Mouse (Mus musculus) liver, embryonic 14.5 days (tissue): ENCODE measurements around the gene Akap17b. TPM values are rescaled to one million over a fixed set of nuclear protein-coding genes. Genes with fewer than 3 reads are reported as not detected.
A peak's percentile ranks its signal among the peaks of the same experiment; 100 is the strongest.

Experiments used
- ATAC-seq: fragments of 200-750 bp; cut with Nextera tagmentation; 2 replicates; pipeline ENCODE4 v1.8.0; 2017; ENCODE audit warnings: moderate number of reproducible peaks, mild to moderate bottlenecking, moderate library complexity; ENCODE audit not compliant: insufficient read depth
- DNase-seq, 3 experiments: peaks; one replicate each; pipeline ENCODE4 v3.0.0-alpha.2; 2012 to 2013; ENCODE audit warnings: low read depth in 3 of 3, low spot score in 3 of 3
- H3K27ac ChIP-seq: fragments of 300-500 bp; sonication (generic); 2 replicates; pipeline ENCODE4 v1.5.1; 2014; ENCODE audit warnings: moderate library complexity, mild to moderate bottlenecking, control low read depth, inconsistent platforms
- H3K27me3 ChIP-seq: fragments of 300-500 bp; sonication (generic); 2 replicates; pipeline ENCODE4 v1.6.1; 2014; ENCODE audit warnings: mild to moderate bottlenecking, low read length, moderate library complexity; ENCODE audit not compliant: control insufficient read depth, insufficient read depth
- H3K36me3 ChIP-seq: fragments of 300-500 bp; sonication (generic); replicated peaks from 2 replicates; pipeline ENCODE4 v1.6.1; 2014; ENCODE audit warnings: low read depth; ENCODE audit not compliant: control insufficient read depth, insufficient read depth
- H3K4me1 ChIP-seq, 2 experiments: fragments of 200-500 bp in 1 of 2; fragments of 300-500 bp in 1 of 2; sonication (generic) in 1 of 2; replicated peaks; 2 replicates each; pipeline ENCODE4 v1.6.1; 2012 to 2014; ENCODE audit warnings: antibody characterized with exemption in 1 of 2, inconsistent platforms in 1 of 2, low read length in 1 of 2; ENCODE audit not compliant: control insufficient read depth in 2 of 2, insufficient read depth in 2 of 2
- H3K4me2 ChIP-seq: fragments of 300-500 bp; sonication (generic); 2 replicates; pipeline ENCODE4 v1.6.1; 2014; ENCODE audit warnings: low read depth, mild to moderate bottlenecking, control low read depth, moderate library complexity
- H3K4me3 ChIP-seq, 2 experiments: fragments of 200-500 bp in 1 of 2; fragments of 300-500 bp in 1 of 2; sonication (generic) in 1 of 2; 2 replicates each; pipeline ENCODE4 v1.5.1; 2012 to 2014; ENCODE audit warnings: low read depth in 2 of 2, low read length in 2 of 2, mild to moderate bottlenecking in 2 of 2, control low read depth in 1 of 2, inconsistent platforms in 1 of 2, moderate library complexity in 1 of 2; ENCODE audit not compliant: insufficient read depth in 1 of 2
- H3K9ac ChIP-seq: fragments of 300-500 bp; sonication (generic); replicated peaks from 2 replicates; pipeline ENCODE4 v1.6.1; 2014; ENCODE audit warnings: mild to moderate bottlenecking, control low read depth, moderate library complexity
- H3K9me3 ChIP-seq: fragments of 300-500 bp; sonication (generic); 2 replicates; pipeline ENCODE4 v1.6.1; 2016; ENCODE audit warnings: low read length, mixed read lengths; ENCODE audit not compliant: control insufficient read depth
- CTCF ChIP-seq: IDR thresholded peaks from 2 replicates; pipeline ENCODE4 v1.5.1; 2016; ENCODE audit warnings: antibody characterized with exemption, low read depth, control low read depth
- EP300 ChIP-seq: IDR thresholded peaks from 2 replicates; pipeline ENCODE4 v1.6.1; 2016; ENCODE audit warnings: antibody characterized with exemption, low read depth
- WGBS: fragments of 180-500 bp; shearing (Covaris S2); extraction: QIAGEN DNeasy Blood & Tissue Kit; methylation state at CpG from one replicate; pipeline ENCODE4 v1.1.7; 2014; ENCODE audit not compliant: insufficient replicate concordance; 5-methylcytosine and 5-hydroxymethylcytosine counted together
- polyA plus RNA-seq, 2 experiments: library from polyadenylated mRNA; depleted of rRNA in 1 of 2; stranded (reverse) in 1 of 2; unstranded in 1 of 2; fragments of >200 nt; fragmentation: Nextera tagmentation in 1 of 2; extraction: Ambion mirVana in 1 of 2; gene quantifications; 2 replicates each; pipeline versions ENCODE4 v1.2.1 to v1.2.3; 2012 to 2014

Gene Akap17b
- polyA plus RNA-seq, 2 experiments: 0.54 to 0.63 TPM

DNA sequence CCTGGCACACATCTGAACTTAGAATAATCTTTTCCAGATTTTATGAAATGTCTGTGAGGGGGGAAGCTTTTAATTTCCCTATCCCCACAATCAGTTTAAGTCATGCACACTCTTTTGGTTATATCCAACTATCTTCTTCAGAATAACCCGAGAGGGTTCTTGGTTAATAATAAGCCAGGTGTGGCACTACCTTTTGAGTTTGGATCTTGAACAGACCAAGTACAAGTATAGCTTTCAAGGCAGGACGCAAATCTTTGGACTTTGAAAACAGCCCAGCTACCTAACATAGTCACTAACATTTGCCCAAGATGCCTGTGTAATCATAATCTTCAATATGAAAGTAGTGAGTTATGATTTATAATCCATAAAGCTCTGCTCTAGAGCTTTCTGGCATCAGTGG lies 42.3 kb downstream of the Akap17b start:
- ATAC-seq (no peak), DNase-seq (no peak)
- Histone ChIP-seq H3K27me3 (no peaks in the 10 kb centered on the region), H3K9me3 (no peaks in the 10 kb centered on the region), H3K4me2 (no peak overlapping the region), H3K27ac (no peak overlapping the region), H3K4me1 (peaks cover 0 to 6% of the 10 kb centered on the region in 2 experiments; a peak in 1 of 4 replicates), H3K9ac (no peak overlapping the region), H3K36me3 (no peaks in the 10 kb centered on the region; the same call in 1 of the 2 replicates), H3K4me3 (no peak overlapping the region)
- TF ChIP-seq CTCF: no peak
- TF ChIP-seq EP300: no peak
- WGBS: 55% methylated on average over 2 of the region's 2 CpGs

- H3K9me3 ChIP-seq: no peaks in the 10 kb centered on the region
- 50% methylated on average over 8 of the region's 8 CpGs for WGBS
- ATAC-seq (no peak), DNase-seq (no peak)
- TF ChIP-seq CTCF: no peak
- TF ChIP-seq EP300: no peak
- no peak overlapping the region for H3K9ac ChIP-seq
- H3K27ac ChIP-seq: no peak overlapping the region
- H3K27me3 ChIP-seq: no peaks in the 10 kb centered on the region
- H3K4me2 ChIP-seq: peak overlapping the region; percentile 57; the same call in 1 of the 2 replicates
- no peak overlapping the region for H3K4me3 ChIP-seq
- H3K36me3 ChIP-seq: no peaks in the 10 kb centered on the region; the same call in 1 of the 2 replicates
- H3K4me1 ChIP-seq: peaks cover 0 to 8% of the 10 kb centered on the region in 2 experiments; a peak in 1 of 4 replicates
These were observed 45.1 kb downstream of the Akap17b start for GRCm38 (mm10) chrX:36600066-36600465.

GRCm38 (mm10) chrX:36599656-36600055 lies 45.5 kb downstream of the Akap17b start:
- 48% methylated on average over 3 of the region's 3 CpGs for WGBS
- no peak for TF ChIP-seq CTCF
- TF ChIP-seq EP300: no peak
- Histone ChIP-seq H3K4me1 (peaks cover 0 to 8% of the 10 kb centered on the region in 2 experiments; a peak in 1 of 4 replicates), H3K9me3 (no peaks in the 10 kb centered on the region), H3K27ac (no peak overlapping the region), H3K9ac (no peak overlapping the region), H3K27me3 (no peaks in the 10 kb centered on the region), H3K36me3 (no peaks in the 10 kb centered on the region; the same call in 1 of the 2 replicates), H3K4me2 (peak overlapping the region; percentile 57), H3K4me3 (peak overlapping the region; percentile 58 to 87; a peak in 2 of 4 replicates)
- ATAC-seq (no peak), DNase-seq (no peak)

DNA sequence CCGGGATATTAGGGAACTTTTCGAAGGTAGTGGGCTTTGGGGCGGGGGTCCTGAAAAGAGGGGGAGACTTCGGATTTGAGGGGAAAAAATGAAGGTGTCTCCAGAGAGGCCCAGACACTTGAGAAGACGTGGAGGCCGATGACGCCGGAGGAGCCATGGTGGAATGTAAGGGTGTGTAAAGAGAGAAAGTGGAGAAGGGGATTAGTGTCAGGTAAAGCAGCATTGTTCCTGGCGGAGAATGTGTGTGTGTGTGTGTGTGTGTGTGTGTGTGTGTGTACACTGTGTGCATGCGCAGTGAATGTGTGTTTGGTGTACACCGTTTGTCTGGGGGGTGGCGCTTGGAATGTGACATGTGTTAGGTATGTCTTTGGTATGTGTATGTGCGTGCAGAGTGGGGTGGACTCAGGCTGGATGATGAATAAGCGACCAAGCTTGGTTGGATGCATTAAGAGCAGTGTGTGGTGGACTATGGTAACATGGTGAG lies 46.3 kb downstream of the Akap17b start:
- TF ChIP-seq CTCF (no peak), EP300 (no peak)
- H3K9ac ChIP-seq: peak overlapping the region; percentile 65
- H3K27ac ChIP-seq: no peak overlapping the region
- DNase-seq (no peak), ATAC-seq (no peak)
- peak overlapping the region; percentile 57 for H3K4me2 ChIP-seq
- no peaks in the 10 kb centered on the region; the same call in 1 of the 2 replicates for H3K36me3 ChIP-seq
- H3K9me3 ChIP-seq: no peaks in the 10 kb centered on the region
- H3K4me3 ChIP-seq: peak overlapping the region; percentile 58 to 87
- WGBS: 16% methylated on average over 14 of the region's 14 CpGs
- no peaks in the 10 kb centered on the region for H3K27me3 ChIP-seq
- peaks cover 0 to 8% of the 10 kb centered on the region in 2 experiments; a peak in 1 of 4 replicates for H3K4me1 ChIP-seq

DNA sequence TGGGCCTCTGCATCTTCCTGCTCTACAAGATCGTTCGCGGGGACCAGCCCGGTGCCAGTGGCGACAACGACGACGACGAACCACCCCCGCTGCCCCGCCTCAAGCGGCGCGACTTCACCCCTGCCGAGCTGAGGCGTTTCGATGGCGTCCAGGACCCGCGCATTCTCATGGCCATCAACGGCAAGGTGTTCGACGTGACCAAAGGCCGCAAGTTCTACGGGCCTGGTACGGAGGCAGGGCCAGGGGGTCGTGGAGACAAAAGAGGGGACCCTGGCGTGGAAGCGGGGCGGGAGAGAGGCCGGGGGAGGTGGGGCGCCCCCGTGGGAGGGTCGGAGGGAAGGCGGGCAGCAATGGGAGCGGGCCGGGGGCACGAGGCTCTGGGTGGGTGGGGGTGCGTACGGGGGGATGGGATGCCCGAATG lies 46.8 kb downstream of the Akap17b start:
- peak overlapping the region; percentile 65 for H3K9ac ChIP-seq
- H3K4me2 ChIP-seq: peak overlapping the region; percentile 57
- no peaks in the 10 kb centered on the region; the same call in 1 of the 2 replicates for H3K36me3 ChIP-seq
- H3K4me1 ChIP-seq: peaks cover 0 to 8% of the 10 kb centered on the region in 2 experiments; a peak in 1 of 4 replicates
- no peaks in the 10 kb centered on the region for H3K27me3 ChIP-seq
- WGBS: 10% methylated on average over 40 of the region's 41 CpGs
- no peaks in the 10 kb centered on the region for H3K9me3 ChIP-seq
- H3K4me3 ChIP-seq: peak overlapping the region; percentile 58 to 87
- DNase-seq: no peak
- no peak overlapping the region for H3K27ac ChIP-seq
- peak; percentile 71 for ATAC-seq
- no peak for TF ChIP-seq EP300
- no peak for TF ChIP-seq CTCF
